Mouse (Mus musculus) embryonic fibroblast, embryonic 13.5 days (primary cell): ENCODE data around the gene Itga9.

ENCODE experiments used
- CTCF ChIP-seq: IDR thresholded peaks from 2 replicates; pipeline ENCODE4 v1.5.1; 2011; ENCODE audit warnings: mild to moderate bottlenecking, control low read depth, low read length, moderate library complexity, borderline replicate concordance; ENCODE audit not compliant: insufficient read depth
- POLR2A ChIP-seq: IDR thresholded peaks from 2 replicates; pipeline ENCODE4 v1.6.1; 2011; ENCODE audit warnings: low read depth, mild to moderate bottlenecking, control low read depth, low read length, moderate library complexity

DNA sequence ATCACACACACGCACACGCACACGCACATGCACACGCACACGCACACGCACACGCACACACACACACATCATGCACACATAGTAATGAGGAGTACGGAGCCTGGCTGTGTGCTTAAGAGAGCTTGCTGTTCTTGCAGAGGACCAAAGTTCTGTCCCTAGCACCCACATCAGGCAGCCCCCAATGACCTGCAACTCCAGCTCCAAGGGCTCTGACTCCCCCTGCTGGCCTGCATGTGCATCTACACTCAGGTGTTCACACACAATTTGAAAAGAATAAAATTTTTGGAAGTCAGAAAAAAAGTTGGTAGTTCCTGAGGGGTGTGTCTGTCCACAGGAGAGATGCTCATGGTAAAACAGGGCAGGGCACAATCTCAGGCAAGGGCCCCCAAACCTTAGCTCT, 209.1 kb downstream of the Itga9 start:
- TF ChIP-seq CTCF (no peak), POLR2A (no peak)
